Mouse (Mus musculus): Measurements from ENCODE around the gene Fgfr2.

DNA sequence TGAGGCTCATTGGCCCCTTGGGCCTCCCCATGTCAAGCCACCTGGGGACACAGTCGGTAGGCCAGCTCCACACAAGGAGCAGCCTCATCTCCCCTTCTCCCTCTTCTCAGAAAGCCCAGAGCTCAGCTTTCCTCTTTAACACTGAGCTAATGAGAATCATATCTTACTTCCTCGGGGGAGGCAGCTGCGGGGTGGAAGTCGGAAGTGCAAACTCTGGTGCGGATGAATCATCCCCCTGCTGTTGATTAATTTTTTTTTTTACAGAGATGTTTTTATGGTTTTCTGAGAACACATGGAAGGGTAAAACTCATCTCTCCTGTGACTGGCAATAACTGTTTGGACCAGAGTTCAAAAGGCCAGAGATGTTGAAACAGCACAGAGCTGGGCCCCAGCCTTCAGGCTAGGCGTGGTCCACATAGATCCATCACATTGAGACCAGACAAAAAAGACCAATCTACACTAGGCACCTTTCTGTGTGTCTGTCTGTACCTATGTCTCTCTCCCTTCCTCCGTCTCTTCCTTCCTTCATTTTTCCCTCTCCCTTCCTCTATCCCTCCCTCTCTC lies 609.6 kb downstream of the Fgfr2 start:
- no peak for TF ChIP-seq POLR2A (IDR thresholded peaks at IDR 0.05; ENCODE audit: insufficient read length, low read depth)
- TF ChIP-seq E2F4 (IDR thresholded peaks at IDR 0.05; ENCODE audit: insufficient read depth), result no peak
- no peak for TF ChIP-seq TCF3 (IDR thresholded peaks at IDR 0.05; ENCODE audit: insufficient read length, low read depth)
- no peak for TF ChIP-seq POLR2AphosphoS2 (IDR thresholded peaks at IDR 0.05; ENCODE audit: insufficient read length, low read depth)
- TF ChIP-seq MAX (IDR thresholded peaks at IDR 0.05; ENCODE audit: low read depth), result no peak
- no peak for TF ChIP-seq CEBPB (IDR thresholded peaks at IDR 0.05; ENCODE audit: insufficient read depth, poor library complexity, severe bottlenecking)
- TF ChIP-seq TCF12 (IDR thresholded peaks at IDR 0.05; ENCODE audit: insufficient read depth, poor library complexity, severe bottlenecking), result no peak
- TF ChIP-seq USF1 (IDR thresholded peaks at IDR 0.05; ENCODE audit: low read depth), result no peak
- TF ChIP-seq MYOG (IDR thresholded peaks at IDR 0.05; ENCODE audit: control insufficient read depth in 1 of 3, insufficient read depth in 1 of 3, insufficient read length in 2 of 3, low read depth in 2 of 3), result no peak
- no peak for TF ChIP-seq MYOD1 (IDR thresholded peaks at IDR 0.05; ENCODE audit: control insufficient read depth in 1 of 3, insufficient read length in 2 of 3, low read depth in 2 of 3)
- TF ChIP-seq REST (IDR thresholded peaks at IDR 0.05; ENCODE audit: insufficient read depth, insufficient read length), result no peak
